Mouse (Mus musculus): ENCODE results near the gene Usp24.

Usp24 gene

GRCm38 (mm10) chr4:106490620-106491019, 174.6 kb downstream of the Usp24 start:
- DNase-seq (ENCODE audit: low read depth, low spot score) = no peak

Data from retina, adult 2 months (tissue).